Mouse (Mus musculus): ENCODE data around the gene Catsperz. TPM values are rescaled to one million over a fixed set of nuclear protein-coding genes. Genes with fewer than 3 reads are reported as not detected.
A peak's percentile ranks its signal among the peaks of the same experiment; 100 is the strongest.

Gene Catsperz
- polyA plus RNA-seq, 1 experiment from 2014 or later: 2.5 TPM

GRCm38 (mm10) chr19:6928080-6928479 is 2.9 kb upstream of the Catsperz start:
- H3K9ac ChIP-seq (ENCODE audit: low read length): no peak overlapping the region
- no peak for ATAC-seq (ENCODE audit: low read depth)
- H3K9me3 ChIP-seq (ENCODE audit: control insufficient read depth, low read length): no peaks in the 10 kb centered on the region
- H3K27me3 ChIP-seq (ENCODE audit: control insufficient read depth, insufficient read depth, low read depth, low read length): peaks cover 88% of the 10 kb centered on the region
- H3K4me2 ChIP-seq (ENCODE audit: low read depth, low read length): no peak overlapping the region
- H3K27ac ChIP-seq (ENCODE audit: low read length): no peak overlapping the region
- 13% methylated on average over 9 of the region's 9 CpGs for WGBS
- H3K36me3 ChIP-seq (ENCODE audit: control insufficient read depth, insufficient read depth, low read length): no peaks in the 10 kb centered on the region
- peaks cover 16% of the 10 kb centered on the region for H3K4me1 ChIP-seq (replicated peaks; ENCODE audit: control insufficient read depth, insufficient read depth, low read length)
- no peak overlapping the region for H3K4me3 ChIP-seq (ENCODE audit: low read length)

- Histone ChIP-seq H3K4me2 (ENCODE audit: low read depth, low read length) (peak overlapping the region; percentile 42), H3K4me3 (ENCODE audit: low read length) (peak overlapping the region; percentile 18; the same call in 1 of the 2 replicates), H3K4me1 (replicated peaks; ENCODE audit: control insufficient read depth, insufficient read depth, low read length) (peaks cover 16% of the 10 kb centered on the region), H3K36me3 (ENCODE audit: control insufficient read depth, insufficient read depth, low read length) (no peaks in the 10 kb centered on the region), H3K27ac (ENCODE audit: low read length) (no peak overlapping the region), H3K27me3 (ENCODE audit: control insufficient read depth, insufficient read depth, low read depth, low read length) (peaks cover 79% of the 10 kb centered on the region), H3K9ac (ENCODE audit: low read length) (no peak overlapping the region), H3K9me3 (ENCODE audit: control insufficient read depth, low read length) (no peaks in the 10 kb centered on the region)
- 16% methylated on average over 26 of the region's 26 CpGs for WGBS
- no peak for ATAC-seq (ENCODE audit: low read depth)
Measured at GRCm38 (mm10) chr19:6926559-6927255, 1.5 kb upstream of the Catsperz start.

- Histone ChIP-seq H3K27me3 (ENCODE audit: control insufficient read depth, insufficient read depth, low read depth, low read length) (peaks cover 70% of the 10 kb centered on the region), H3K27ac (ENCODE audit: low read length) (no peak overlapping the region), H3K4me3 (ENCODE audit: low read length) (peak overlapping the region; percentile 25), H3K9me3 (ENCODE audit: control insufficient read depth, low read length) (no peaks in the 10 kb centered on the region), H3K9ac (ENCODE audit: low read length) (no peak overlapping the region), H3K4me1 (replicated peaks; ENCODE audit: control insufficient read depth, insufficient read depth, low read length) (peaks cover 19% of the 10 kb centered on the region), H3K36me3 (ENCODE audit: control insufficient read depth, insufficient read depth, low read length) (no peaks in the 10 kb centered on the region), H3K4me2 (ENCODE audit: low read depth, low read length) (peak overlapping the region; percentile 42)
- WGBS: 15% methylated on average over 36 of the region's 40 CpGs
- no peak for ATAC-seq (ENCODE audit: low read depth)
Measured at GRCm38 (mm10) chr19:6925611-6926329, 590 bp upstream of the Catsperz start.

GRCm38 (mm10) chr19:6924461-6925306 is 496 bp downstream of the Catsperz start:
- no peak for ATAC-seq (ENCODE audit: low read depth)
- 3% methylated on average over 39 of the region's 39 CpGs for WGBS
- Histone ChIP-seq H3K4me1 (replicated peaks; ENCODE audit: control insufficient read depth, insufficient read depth, low read length) (peaks cover 30% of the 10 kb centered on the region), H3K36me3 (ENCODE audit: control insufficient read depth, insufficient read depth, low read length) (no peaks in the 10 kb centered on the region), H3K9ac (ENCODE audit: low read length) (peak overlapping the region; percentile 43), H3K4me3 (ENCODE audit: low read length) (peak overlapping the region; percentile 25), H3K9me3 (ENCODE audit: control insufficient read depth, low read length) (no peaks in the 10 kb centered on the region), H3K4me2 (ENCODE audit: low read depth, low read length) (peak overlapping the region; percentile 42), H3K27me3 (ENCODE audit: control insufficient read depth, insufficient read depth, low read depth, low read length) (peaks cover 65% of the 10 kb centered on the region), H3K27ac (ENCODE audit: low read length) (no peak overlapping the region)

- 65% methylated on average over 6 of the region's 6 CpGs for WGBS
- Histone ChIP-seq H3K36me3 (ENCODE audit: control insufficient read depth, insufficient read depth, low read length) (no peaks in the 10 kb centered on the region), H3K4me2 (ENCODE audit: low read depth, low read length) (peak overlapping the region; percentile 97; the same call in 1 of the 2 replicates), H3K9ac (ENCODE audit: low read length) (no peak overlapping the region), H3K4me3 (ENCODE audit: low read length) (no peak overlapping the region), H3K9me3 (ENCODE audit: control insufficient read depth, low read length) (no peaks in the 10 kb centered on the region), H3K27ac (ENCODE audit: low read length) (no peak overlapping the region), H3K4me1 (replicated peaks; ENCODE audit: control insufficient read depth, insufficient read depth, low read length) (peaks cover 30% of the 10 kb centered on the region), H3K27me3 (ENCODE audit: control insufficient read depth, insufficient read depth, low read depth, low read length) (peaks cover 54% of the 10 kb centered on the region)
- ATAC-seq (ENCODE audit: low read depth): no peak
Measured at GRCm38 (mm10) chr19:6922901-6923735, 2.1 kb downstream of the Catsperz start.

- Histone ChIP-seq H3K9me3 (ENCODE audit: control insufficient read depth, low read length) (no peaks in the 10 kb centered on the region), H3K4me2 (ENCODE audit: low read depth, low read length) (peak within 1 kb of the TSS; percentile 97), H3K4me1 (replicated peaks; ENCODE audit: control insufficient read depth, insufficient read depth, low read length) (peaks cover 30% of the 10 kb centered on the region), H3K36me3 (ENCODE audit: control insufficient read depth, insufficient read depth, low read length) (no peaks in the 10 kb centered on the region), H3K4me3 (ENCODE audit: low read length) (peak within 1 kb of the TSS; percentile 85), H3K27me3 (ENCODE audit: control insufficient read depth, insufficient read depth, low read depth, low read length) (peaks cover 42% of the 10 kb centered on the region), H3K9ac (ENCODE audit: low read length) (peak within 1 kb of the TSS; percentile 84), H3K27ac (ENCODE audit: low read length) (peak within 1 kb of the TSS; percentile 80)
- WGBS: under 1% methylated on average over 58 of the region's 66 CpGs
- peak; percentile 95 for ATAC-seq (ENCODE audit: low read depth)
Measured at GRCm38 (mm10) chr19:6921647-6922567, 3.3 kb downstream of the Catsperz start, which contains the start of gene Esrra. Esrra (minus strand) TSS chr19:6921813.

GRCm38 (mm10) chr19:6920741-6921636 is 4.2 kb downstream of the Catsperz start:
- Histone ChIP-seq H3K36me3 (ENCODE audit: control insufficient read depth, insufficient read depth, low read length) (no peaks in the 10 kb centered on the region), H3K27me3 (ENCODE audit: control insufficient read depth, insufficient read depth, low read depth, low read length) (peaks cover 33% of the 10 kb centered on the region), H3K9me3 (ENCODE audit: control insufficient read depth, low read length) (no peaks in the 10 kb centered on the region), H3K4me2 (ENCODE audit: low read depth, low read length) (peak overlapping the region; percentile 97), H3K27ac (ENCODE audit: low read length) (peak overlapping the region; percentile 80), H3K4me3 (ENCODE audit: low read length) (peak overlapping the region; percentile 85), H3K9ac (ENCODE audit: low read length) (peak overlapping the region; percentile 84), H3K4me1 (replicated peaks; ENCODE audit: control insufficient read depth, insufficient read depth, low read length) (peaks cover 28% of the 10 kb centered on the region)
- no peak for ATAC-seq (ENCODE audit: low read depth)
- WGBS: under 1% methylated on average over 43 of the region's 48 CpGs
